Mouse (Mus musculus) liver, adult 2 months (tissue): ENCODE data around the gene Dock11.

Source experiments
- CTCF ChIP-seq: fragments of 200-500 bp; IDR thresholded peaks from 2 replicates; pipeline ENCODE4 v1.5.1; 2011; ENCODE audit warnings: low read depth, low read length, control low read depth
- POLR2A ChIP-seq: fragments of 200-500 bp; IDR thresholded peaks from 2 replicates; pipeline ENCODE4 v1.6.1; 2011; ENCODE audit warnings: low read length, control low read depth; ENCODE audit not compliant: insufficient read depth; ENCODE audit errors: extremely low read depth

DNA sequence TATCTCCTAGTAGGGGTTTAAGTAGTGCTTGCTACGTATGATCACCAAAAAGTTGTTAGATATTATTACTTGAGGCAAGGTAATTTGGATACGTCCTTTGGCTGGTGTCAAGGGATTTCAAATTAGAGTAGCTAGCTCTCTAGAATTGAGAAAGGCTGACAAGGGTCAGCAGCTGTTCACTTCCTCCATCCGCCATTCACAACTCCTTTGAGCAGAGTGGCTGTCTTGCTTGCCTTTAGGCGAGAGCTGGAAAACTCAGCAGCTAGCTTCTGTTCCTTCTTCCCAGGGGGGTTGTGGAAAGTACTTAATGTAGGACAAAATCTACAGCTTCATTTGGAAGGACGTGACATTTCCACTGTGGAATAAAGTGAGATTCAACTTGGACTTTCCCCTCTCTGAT is 3.7 kb downstream of the Dock11 start:
- TF ChIP-seq CTCF (no peak), POLR2A (no peak)
